Mouse (Mus musculus) spleen, embryonic (tissue): ENCODE data around the gene Ccdc85b.

Experiments
- CTCF ChIA-PET: fragments of 350-600 bp; sonication (Branson Sonifier 250); formaldehyde crosslinking; loops from one replicate; lab custom pipeline; 2022; lab: Charles Lee

The Ccdc85b gene

DNA sequence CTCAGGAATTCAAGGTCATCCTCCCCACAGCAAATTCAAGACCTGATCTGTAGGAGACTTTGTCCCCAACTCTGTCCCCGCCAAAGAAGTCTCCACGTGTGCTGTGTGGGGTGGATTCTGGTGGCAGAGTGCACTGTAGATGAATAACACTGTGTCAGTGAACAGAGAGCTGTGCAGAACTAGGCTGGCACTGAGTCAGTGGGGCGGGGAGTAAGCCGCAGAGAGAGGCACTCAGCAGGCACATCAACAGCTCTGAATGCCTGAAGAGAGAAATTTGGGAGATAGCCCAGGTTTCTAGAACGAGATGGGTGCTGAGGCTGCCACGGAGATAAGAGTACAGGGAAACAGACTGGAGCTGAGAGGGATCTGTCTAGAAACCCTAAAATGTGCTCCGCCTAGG lies 1.3 kb upstream of the Ccdc85b start:
- CTCF ChIA-PET = interaction anchor here (0.6 to 1.6 kb wide), 2 partner anchors 13 to 29 kb away, joined by 3 to 8 read pairs; partner anchors contain the start of gene Mus81

DNA sequence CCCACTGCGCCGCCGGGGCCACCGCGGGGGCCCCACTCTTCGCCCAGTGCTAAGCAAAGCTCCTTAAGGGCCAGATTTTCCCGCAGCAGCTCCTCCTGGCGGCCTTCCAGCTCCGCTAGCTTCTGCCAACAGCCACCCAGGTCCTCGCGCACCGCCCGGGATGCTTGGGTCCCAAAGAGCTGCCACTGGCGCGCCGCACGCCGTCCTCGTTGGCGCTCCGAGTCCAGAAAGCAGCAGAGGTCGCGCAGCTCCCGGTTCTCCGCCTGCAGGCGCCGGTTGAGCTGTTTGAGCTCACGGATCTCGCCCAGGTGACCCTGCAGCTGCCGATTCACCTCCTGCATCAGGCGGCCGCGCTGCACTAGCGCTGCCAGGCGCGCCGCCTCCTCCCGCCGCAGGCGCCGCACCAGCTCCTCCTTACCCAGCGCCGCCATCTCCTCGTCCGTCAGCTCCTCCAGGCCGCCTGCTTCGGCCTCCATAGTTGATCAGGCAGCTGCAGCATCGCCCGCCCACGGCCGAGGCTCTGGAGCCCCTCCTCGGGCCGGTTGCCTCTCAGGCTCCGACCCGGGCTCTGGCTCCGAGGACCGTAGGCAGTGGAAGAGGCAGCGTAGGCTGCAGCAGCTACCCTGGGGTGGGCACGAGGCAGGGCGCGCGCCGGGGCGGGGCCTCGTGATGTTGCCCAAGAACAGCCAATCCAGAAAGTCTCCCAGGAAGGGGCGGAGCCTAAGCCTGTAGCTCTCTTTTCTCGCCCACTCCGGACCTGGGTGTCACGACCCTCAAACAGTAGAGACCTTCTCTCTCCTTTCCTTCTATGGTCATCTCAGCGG lies 560 bp downstream of the Ccdc85b start:
- CTCF ChIA-PET = interaction anchor here (0.7 kb wide), 1 partner anchor 23 kb away, joined by 3 read pairs; no protein-coding TSS in a partner anchor

DNA sequence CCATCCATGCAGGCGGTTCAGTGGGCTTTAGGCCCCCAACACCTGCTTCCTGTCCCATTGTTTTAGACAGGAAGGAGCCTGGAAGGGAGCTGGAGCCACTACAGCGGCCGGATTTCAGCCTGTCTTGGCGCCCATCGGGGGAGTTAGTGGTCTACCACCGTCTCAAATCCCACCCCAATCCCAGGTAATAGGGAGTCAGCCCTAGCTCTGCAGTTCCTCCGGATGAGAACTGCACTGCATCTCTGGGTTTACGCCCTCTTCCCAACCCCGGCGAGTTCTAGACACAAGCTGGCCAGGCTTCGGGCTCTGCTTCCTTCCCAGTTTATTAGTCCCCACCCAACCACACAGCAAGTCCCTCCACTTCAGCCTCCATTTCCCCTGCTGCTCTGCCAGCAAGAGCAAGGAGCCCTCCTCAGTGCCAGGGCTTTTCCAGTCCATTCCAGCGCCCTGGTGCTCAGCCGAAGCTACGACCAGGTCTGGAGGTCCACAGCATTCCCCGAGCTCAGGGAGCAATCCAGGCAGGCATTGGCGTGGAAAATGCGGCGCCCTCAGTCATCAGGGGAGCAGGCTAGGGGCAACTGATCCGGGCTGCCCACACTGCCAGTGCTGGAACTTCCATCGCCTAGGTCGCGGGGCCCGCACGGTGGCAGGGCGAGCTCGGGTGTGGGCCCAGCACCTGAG lies 1.3 kb downstream of the Ccdc85b start:
- CTCF ChIA-PET = interaction anchor here (0.6 to 0.7 kb wide), 2 partner anchors 21 to 22 kb away, joined by 3 to 4 read pairs; no protein-coding TSS in a partner anchor

DNA sequence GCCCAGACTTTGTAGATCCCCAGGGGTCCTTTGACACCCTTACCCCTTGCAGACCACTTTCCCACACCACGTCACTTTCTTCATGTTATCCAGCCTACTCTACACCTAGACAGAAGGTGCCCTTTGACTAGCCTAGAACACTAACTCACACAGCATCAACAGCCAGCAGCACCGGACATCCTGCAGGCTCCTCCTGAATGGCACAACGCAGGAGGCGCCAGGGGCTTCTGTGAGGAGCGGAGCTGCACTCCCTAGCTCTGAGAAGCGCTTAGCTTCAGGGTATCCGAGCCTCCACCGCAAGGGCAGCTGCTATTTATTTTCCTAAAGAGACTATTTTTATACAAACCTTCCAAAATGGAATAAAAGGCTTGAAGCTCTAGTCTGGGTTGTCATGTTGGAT lies 2.1 kb downstream of the Ccdc85b start:
- CTCF ChIA-PET = no interaction called here

DNA sequence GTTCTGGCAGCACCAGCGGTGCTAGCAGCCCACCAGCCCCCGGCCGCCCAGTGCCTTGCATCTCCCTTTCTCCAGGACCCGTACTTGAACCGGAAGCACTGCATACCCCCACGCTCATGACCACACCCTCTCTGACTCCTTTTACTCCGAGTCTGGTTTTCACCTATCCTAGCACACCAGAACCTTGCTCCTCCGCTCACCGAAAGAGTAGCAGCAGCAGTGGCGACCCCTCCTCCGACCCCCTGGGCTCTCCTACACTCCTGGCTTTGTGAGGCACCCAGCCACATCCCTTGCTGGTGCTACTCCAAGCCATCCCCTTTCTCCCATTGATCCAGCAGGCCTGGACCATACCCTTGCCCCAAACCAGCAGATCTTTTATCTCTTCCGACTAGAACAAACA lies 2.7 kb downstream of the Ccdc85b start:
- CTCF ChIA-PET = no interaction called here

DNA sequence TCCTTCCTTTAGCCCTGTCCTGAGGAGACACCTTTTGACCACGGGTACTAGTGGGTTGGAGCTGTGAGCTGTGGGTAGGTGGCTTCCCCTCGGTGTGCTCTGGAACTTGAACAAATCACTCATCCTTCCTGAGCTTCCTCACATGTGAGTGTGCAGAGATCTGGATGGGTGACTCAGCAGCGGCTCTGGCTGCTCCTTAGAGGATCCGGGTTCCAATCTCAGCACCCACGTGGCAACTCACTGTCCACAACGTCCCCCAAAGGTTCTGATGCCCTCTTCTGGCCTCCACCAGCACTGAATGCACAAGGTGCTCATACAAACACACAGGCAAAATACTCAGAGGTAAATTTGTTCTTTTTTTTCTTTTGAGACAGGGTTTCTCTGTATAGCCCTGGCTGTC lies 5.9 kb downstream of the Ccdc85b start:
- CTCF ChIA-PET = no interaction called here

DNA sequence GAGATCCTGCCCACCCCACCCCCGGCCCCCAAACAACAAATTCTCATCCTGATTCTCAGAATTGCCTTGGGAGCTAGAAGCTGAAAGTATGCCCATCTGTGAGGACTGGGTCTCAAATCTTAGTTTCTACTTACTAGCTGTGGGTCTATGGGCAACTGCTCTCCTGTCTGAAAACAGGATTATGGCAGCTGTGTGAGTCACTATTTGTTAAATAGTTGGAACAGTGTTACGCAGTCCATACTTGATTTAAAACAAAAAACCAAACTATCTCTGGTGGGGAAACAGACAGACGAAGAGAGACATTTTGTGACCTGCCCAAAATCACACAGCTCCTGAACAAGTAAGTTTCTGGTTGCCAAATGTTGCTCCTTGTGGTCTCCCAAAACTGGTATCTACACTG lies 8.0 kb downstream of the Ccdc85b start:
- CTCF ChIA-PET = interaction anchor here (0.5 to 1.0 kb wide), 3 partner anchors 20 to 567 kb away, joined by 3 to 5 read pairs (median 3); no protein-coding TSS in a partner anchor

DNA sequence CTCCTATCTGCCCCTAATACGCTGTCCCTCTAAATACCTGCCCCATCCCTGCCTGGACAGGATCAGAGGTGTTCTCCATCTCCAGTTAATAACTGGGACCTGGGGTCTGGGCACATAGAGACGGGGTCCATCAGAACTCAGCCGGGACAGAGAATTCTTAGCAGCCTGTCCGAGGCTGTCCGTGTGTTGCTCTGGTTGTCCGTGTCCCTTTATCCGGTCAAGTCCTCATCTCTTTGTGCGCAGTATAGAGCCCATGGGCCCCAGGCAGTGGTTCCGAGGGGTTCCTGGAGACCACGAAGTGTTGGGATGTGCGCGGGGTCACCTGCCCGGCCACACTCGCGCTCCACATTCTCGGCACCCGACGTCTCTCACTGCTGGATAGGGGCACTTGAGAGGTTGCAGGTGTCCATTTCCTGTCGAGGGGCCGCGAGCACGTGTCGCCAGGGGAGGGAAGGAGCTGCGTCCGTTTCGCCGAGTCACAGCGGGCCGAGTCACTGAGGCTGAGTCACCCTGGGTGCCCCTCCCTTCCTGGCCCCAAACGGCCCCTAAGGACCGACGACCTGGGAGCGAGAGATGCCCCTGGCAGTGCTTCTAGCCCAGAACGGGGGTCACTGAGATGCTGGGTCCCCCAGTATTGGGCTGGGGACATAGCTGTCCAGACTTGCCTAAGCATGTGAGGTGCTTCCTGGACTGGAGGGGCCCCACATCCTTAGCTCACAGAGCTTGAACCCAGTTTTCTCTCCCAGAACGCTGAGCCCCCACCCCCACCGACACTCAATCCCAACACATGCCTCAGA lies 9.1 kb downstream of the Ccdc85b start:
- CTCF ChIA-PET = no interaction called here

DNA sequence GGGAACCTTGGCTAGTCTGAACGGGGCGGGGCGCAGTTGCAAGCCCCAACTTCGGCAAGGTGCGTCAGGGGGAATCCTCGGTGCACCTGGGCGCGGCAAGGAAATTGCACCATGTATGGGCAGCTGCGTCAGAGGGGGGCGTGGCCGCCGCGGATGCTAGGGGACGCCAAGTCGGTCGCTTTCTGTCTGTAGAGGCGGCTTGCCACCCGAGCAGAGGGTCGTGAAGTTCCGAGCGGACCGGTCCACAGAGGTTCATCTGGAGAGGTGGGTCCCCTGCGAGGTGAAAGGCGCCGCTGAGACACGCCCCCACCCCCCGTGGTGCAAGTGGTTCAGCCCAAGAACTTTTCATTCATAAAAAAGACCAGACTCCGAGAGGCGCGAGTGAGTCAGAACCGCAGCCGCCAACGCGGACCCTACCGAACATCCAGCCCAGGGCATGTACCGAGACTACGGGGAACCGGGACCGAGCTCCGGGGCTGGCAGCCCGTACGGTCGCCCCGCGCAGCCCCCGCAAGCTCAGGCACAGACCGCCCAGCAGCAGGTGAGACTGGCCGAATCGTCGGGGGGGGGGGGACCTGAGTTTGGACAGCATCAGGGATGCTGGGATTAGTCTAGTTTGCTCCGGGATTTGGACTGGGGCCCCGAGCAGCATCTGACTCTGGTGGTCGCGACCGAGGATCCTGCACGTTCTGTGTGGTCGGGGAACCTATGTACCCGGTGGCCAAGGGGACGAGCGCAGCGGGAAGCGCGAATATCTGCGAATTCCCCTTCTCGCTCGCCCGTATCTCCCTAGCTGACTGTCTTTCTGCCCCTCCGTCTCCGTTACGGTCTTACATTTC lies 10.0 kb downstream of the Ccdc85b start, which contains the start of gene Fosl1:
Gene Fosl1, plus strand, starts transcription at position 33 of the 839 bp plus-strand sequence.
- CTCF ChIA-PET = interaction anchor here (0.6 to 1.0 kb wide), 4 partner anchors 24 to 306 kb away, joined by 4 to 6 read pairs (median 5); no protein-coding TSS in a partner anchor

DNA sequence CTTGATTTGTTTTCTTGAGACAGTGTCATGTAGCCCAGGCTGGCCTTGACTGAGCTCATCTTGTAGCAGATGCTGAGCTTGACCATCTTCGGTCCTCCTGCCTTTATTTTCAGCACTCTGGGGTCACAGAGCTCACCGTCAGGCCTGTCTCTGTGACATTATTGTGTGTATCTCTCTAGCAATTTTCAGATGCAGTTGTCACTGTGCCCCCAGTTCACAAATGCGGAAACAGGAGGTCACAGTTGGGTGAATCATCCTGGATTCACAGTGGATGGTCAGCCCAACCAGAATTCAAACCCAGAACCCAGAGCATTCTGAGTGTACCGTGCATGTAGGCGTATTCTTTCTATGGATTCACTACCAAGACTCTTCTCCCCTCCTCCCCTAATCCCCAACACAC lies 11.9 kb downstream of the Ccdc85b start:
- CTCF ChIA-PET = no interaction called here

DNA sequence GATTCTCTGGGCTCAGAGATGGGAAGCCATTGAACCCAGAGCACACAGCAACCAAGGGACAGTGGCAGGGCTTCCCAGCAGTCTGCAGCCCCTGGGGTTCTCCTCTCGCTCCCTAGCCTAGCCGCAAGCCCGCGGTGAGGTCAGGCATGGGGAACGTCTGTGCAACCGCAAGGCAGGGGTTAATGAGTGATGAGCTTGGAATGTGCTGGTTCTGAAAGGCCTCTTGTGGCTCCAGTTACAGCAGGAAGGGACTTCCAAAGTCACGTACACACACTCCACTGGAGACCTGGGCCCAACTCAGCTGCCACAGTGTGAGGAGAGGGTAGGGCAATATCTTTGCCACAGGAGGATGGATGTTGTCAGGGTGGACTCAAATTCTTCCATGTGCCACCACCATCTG lies 12.7 kb downstream of the Ccdc85b start:
- CTCF ChIA-PET = interaction anchor here (0.6 kb wide), 1 partner anchor 516 kb away, joined by 7 read pairs; no protein-coding TSS in a partner anchor

DNA sequence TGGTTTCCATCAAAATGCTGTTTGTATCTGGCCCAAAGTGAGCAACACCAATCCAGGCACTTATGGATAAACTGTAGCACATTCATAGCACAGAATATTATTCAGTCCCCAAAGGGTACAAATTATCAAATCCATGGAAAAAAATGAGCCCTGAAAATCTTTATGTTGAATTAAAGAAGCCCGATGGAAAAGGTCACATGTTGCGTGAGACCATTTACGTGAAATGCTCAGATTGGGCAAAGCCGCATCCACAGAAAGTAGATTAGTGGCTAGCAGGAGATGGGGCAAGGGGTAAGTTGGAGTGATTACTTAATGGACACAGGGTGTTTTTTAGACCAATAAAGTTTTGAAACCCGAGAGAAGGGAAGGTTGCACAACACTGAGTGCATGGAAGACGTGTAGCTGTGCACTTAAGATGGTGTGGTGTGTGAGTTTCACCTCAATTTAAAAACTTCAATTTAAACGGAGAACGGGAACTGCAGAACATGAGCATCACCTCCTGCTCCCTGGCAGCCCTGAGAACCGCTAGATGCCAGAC lies 13.3 kb downstream of the Ccdc85b start:
- CTCF ChIA-PET = interaction anchor here (0.6 kb wide), 1 partner anchor 517 kb away, joined by 7 read pairs; no protein-coding TSS in a partner anchor

DNA sequence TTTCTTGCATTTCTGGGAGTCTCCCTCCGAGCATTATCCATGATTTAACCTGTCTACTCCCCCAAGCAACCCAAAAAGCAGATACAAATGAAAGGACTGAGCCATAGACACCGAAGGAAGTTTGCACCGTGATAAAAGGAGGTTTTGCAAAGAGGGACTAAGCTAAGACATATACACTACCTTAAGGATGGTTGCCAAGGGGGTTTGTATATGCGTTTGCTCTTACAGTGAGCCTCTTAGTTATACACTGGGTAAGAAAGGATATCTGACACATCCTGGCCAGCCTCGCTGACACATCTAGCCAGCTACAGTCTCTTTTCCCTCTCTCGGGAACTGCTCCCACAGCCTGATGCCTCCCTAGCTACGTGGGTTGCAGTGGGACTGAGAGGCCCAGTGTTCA lies 23.7 kb downstream of the Ccdc85b start:
- CTCF ChIA-PET = interaction anchor here (0.7 to 2.5 kb wide), 2 partner anchors 23 to 54 kb away, joined by 3 to 9 read pairs; partner anchors contain the start of gene Mus81

DNA sequence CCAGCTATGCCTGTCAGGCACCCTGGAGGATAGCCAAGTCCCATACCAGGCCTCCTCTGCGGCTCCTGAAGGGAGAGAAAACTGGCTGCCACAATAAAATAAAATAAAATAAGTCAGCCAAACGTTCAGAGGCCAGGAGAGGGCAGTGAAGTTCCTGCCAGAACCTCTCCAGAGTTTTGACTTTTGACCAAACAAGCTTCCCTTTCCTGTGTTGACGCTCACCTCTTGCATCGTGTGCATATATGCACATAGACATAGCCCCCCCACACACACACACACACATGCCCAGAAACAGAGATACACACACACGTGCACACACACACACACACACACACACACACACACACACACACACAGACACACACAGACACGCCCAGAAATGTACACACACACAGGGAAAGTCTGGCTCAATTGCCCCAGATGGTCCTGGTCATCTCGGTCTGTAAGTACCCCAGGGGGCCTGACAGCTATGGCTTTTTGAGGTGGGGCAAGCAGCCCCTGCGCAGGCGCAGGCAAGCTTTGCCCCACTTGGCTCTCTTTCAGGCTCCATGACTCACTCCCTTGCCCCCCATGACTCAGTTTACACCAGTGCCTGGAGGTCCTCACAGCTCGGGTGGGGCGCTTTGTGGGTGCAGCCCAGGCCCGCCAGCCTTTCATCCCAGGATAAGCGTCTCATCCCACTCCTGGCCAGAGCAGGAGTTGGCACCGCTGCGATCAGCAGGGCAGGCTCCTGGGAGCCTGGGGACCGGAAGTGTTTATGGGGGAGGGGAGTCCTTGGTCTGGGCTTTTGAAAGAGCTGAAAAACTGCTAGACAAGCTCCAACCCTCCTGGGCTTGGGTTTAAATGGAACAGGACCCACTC lies 24.5 kb downstream of the Ccdc85b start:
- CTCF ChIA-PET = interaction anchor here (1.0 to 2.5 kb wide), 3 partner anchors 31 to 62 kb away, joined by 3 to 9 read pairs (median 4); partner anchors contain the start of gene Mus81

DNA sequence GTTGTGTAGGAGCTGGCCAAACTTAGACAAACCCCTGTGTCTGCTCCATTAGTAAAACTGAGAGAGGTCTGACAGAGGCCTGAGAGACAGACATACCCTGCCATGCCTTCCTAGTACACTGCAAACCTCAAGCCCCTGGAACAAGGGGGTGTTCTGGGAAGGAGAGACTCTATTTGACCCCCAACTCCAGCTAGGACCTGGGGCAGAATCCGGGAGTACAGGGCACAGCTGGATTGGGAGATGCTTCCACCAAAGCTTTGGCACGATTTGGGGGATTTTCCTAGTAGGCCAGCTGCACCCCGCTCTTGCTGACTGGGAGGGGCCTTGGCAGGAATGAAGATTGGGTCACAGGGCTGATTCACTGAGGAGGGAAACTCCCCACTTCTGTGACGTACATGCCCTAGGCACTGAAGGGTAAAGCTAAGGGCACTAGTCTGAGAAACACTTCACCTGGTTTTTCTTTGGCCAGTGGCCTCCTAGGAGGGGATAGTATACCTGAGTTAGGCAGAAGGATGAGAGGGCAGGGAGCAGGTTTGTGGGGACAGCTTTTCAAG lies 25.7 kb downstream of the Ccdc85b start:
- CTCF ChIA-PET = interaction anchor here (2.5 kb wide), 1 partner anchor 56 kb away, joined by 9 read pairs; the partner anchor contains the start of gene Mus81

DNA sequence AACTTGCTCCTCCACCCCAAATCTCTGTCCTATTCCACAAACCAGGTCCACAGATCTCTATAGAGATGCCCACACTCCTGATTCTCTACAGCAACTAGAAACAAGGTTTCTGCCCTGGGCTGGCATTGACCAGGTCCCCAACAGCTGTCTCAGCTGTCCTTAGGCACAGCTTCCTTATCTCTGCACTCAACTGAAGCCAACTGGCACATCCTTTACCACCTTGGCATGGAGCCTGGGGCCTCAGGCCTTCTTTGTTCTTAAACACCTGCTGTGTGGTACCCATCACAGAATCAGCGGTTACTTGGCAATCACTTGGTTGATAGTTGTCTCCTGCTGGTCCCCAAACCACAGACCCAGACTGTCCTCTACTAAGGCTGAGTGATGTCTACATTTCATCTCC lies 27.3 kb downstream of the Ccdc85b start:
- CTCF ChIA-PET = interaction anchor here (1.2 kb wide), 1 partner anchor 23 kb away, joined by 4 read pairs; no protein-coding TSS in a partner anchor

DNA sequence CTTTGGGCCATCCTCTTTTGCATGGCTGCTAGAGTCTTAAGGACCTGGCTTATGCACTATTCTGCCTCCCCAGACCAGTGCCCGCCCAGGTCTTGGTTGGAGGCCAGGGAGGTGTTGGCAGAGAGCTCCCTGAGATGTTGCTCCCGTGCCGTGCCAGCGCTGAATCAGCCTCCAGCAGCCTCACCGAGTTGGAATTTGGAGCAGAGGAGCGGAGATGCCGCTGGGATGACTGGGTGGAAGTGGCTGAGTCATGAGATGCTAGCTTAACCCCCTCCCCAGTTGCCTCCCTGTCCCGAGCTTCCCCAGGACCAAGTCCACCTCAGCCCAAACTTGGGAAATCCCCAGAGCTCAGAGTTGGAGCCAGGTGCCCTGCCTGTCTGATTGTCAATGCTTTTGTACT lies 27.9 kb downstream of the Ccdc85b start:
- CTCF ChIA-PET = interaction anchor here (0.7 to 1.2 kb wide), 3 partner anchors 12 to 23 kb away, joined by 3 to 5 read pairs (median 4); no protein-coding TSS in a partner anchor

DNA sequence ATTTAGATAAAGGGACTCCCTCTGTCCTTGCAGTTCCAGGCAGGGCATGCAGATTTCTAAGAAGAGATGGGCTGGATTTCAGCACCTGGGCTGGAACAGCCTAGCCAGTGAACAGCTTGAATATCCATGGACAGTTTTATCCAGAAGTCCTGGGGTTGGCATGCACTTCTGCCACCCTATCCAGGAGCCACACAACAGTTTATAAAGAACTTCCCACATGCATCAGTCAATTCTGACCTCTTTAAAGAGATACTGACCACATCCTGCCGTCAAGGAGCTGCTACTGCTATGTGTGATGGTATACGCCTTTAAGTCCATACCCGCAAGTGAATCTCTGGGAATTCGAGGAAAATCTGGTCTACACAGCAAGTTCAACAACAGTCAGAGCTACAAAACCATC lies 28.5 kb downstream of the Ccdc85b start:
- CTCF ChIA-PET = interaction anchor here (0.7 to 1.2 kb wide), 3 partner anchors 13 to 22 kb away, joined by 3 to 5 read pairs (median 4); no protein-coding TSS in a partner anchor
